Comparison of ENCODE assay signal across 9 mouse cellular contexts in the genomic region with DNA sequence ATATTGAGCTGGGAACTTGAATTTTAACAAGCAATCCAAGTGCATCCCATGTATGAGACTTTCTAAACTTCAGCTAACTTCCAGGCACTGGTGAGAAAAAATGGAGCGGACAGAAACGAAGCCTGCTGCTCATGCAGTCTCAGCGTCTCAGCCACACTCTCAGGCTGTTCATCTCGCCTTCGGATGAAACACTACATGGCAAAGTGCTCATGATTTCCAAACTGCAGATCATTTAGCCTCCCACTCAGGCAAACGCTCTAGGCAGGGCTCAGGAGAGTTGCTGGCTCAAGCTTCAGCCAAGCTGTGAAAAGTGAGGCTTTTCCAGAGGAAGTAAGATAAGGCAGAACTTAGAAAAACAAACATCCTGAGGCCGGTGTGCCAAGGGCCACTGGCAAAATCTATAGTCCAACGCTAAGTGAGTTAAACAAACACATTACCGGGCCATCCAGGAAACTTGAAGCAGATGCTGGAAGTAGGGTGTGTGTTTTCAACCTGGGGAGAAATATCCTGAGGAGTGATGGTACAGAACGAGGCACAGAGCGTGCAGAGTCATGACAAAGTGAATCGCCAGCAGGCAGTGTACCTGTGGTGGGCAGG.
DNase-seq lines count a peak whose midpoint lies in the region; ATAC-seq lines count a peak whose summit lies in the region.
"Had no signal": no experiment of that assay in that cellular context is flagged by ENCODE, and none has a peak within 500 bp of the region (broad histone marks: within the 10 kb centered on the region; RNA-seq: fewer than 3 reads in every experiment).

No protein-coding gene starts in this region.

- peak; percentile 67 for ATAC-seq in heart, embryonic 12.5 days (ENCODE audit: insufficient number of reproducible peaks, low FRiP score)
- peak; percentile 67 for ATAC-seq in lung, embryonic 15.5 days (ENCODE audit: borderline replicate concordance, extremely low read depth, low FRiP score, low TSS enrichment)
- no peak for ATAC-seq in activated CD4-positive, CD25-positive, alpha-beta regulatory T cell, adult 4 months
- no peak for ATAC-seq in midbrain, embryonic 11.5 days (ENCODE audit: low FRiP score)
- ATAC-seq: midbrain, embryonic 16.5 days had no signal

- whole genome bisulfite sequencing in heart, embryonic 12.5 days: 29% methylated on average over 12 of the region's 12 CpGs
- 12% methylated on average over 12 of the region's 12 CpGs for WGBS in lung, embryonic 15.5 days
- 73% methylated on average over 12 of the region's 12 CpGs for WGBS in midbrain, embryonic 11.5 days

- H3K9ac ChIP-seq in heart, embryonic 12.5 days: no peak overlapping the region
- H3K9ac ChIP-seq in lung, embryonic 15.5 days: no peak overlapping the region
- no peak overlapping the region for H3K9ac ChIP-seq in midbrain, embryonic 11.5 days (ENCODE audit: low read length)

- peak; percentile 20 to 35 for DNase-seq in frontal cortex, postnatal 36 days (ENCODE audit: low spot score in 2 of 2)
- no peak for DNase-seq in frontal cortex, postnatal 10 days (ENCODE audit: low spot score in 2 of 2)
- peak; percentile 45 for DNase-seq in embryo, embryonic 10 days (ENCODE audit: low spot score)
- DNase-seq in midbrain, embryonic 11.5 days (ENCODE audit: low spot score, missing footprints): no peak
- no peak for DNase-seq in T-cell, adult 2 months (ENCODE audit: low spot score)

- H3K4me2 ChIP-seq in heart, embryonic 12.5 days: no peak overlapping the region
- no peak overlapping the region for H3K4me2 ChIP-seq in lung, embryonic 15.5 days
- H3K4me2 ChIP-seq in midbrain, embryonic 11.5 days: no peak overlapping the region

- H3K36me3 ChIP-seq in heart, embryonic 12.5 days: no peaks in the 10 kb centered on the region
- no peaks in the 10 kb centered on the region for H3K36me3 ChIP-seq in lung, embryonic 15.5 days
- no peaks in the 10 kb centered on the region for H3K36me3 ChIP-seq in midbrain, embryonic 11.5 days (ENCODE audit: control insufficient read depth, insufficient read depth, low read length)

- 0 out of 2 replicates have a peak, but pooled peaks cover 13% of the 10 kb centered on the region for H3K4me1 ChIP-seq in heart, embryonic 12.5 days (replicated peaks)
- peaks cover 20% of the 10 kb centered on the region for H3K4me1 ChIP-seq in lung, embryonic 15.5 days
- H3K4me1 ChIP-seq in midbrain, embryonic 11.5 days (ENCODE audit: control insufficient read depth, insufficient read depth, low read length): no peaks in the 10 kb centered on the region

- peak overlapping the region; percentile 55; the same call in 1 of the 2 replicates for H3K27ac ChIP-seq in heart, embryonic 12.5 days (ENCODE audit: poor library complexity, severe bottlenecking)
- H3K27ac ChIP-seq in lung, embryonic 15.5 days: peak overlapping the region; percentile 75
- H3K27ac ChIP-seq in midbrain, embryonic 11.5 days (ENCODE audit: low read depth, low read length): no peak overlapping the region

- H3K27me3 ChIP-seq in heart, embryonic 12.5 days (replicated peaks): no peaks in the 10 kb centered on the region
- H3K27me3 ChIP-seq in lung, embryonic 15.5 days: no peaks in the 10 kb centered on the region
- no peaks in the 10 kb centered on the region for H3K27me3 ChIP-seq in midbrain, embryonic 11.5 days (ENCODE audit: control insufficient read depth, insufficient read depth, low read length)

- H3K9me3 ChIP-seq in heart, embryonic 12.5 days (replicated peaks): no peaks in the 10 kb centered on the region
- H3K9me3 ChIP-seq in lung, embryonic 15.5 days: no peaks in the 10 kb centered on the region
- no peaks in the 10 kb centered on the region for H3K9me3 ChIP-seq in midbrain, embryonic 11.5 days (ENCODE audit: control insufficient read depth, low read length)

- H3K4me3 ChIP-seq in heart, embryonic 12.5 days: no peak overlapping the region
- H3K4me3 ChIP-seq in lung, embryonic 15.5 days: no peak overlapping the region
- H3K4me3 ChIP-seq in midbrain, embryonic 11.5 days (ENCODE audit: low read depth, low read length): no peak overlapping the region

Comparison
In these comparisons a context has a peak if more than half of its experiments do, and no peak if none do; other contexts are left out.
1. DNase-seq: peak in frontal cortex, postnatal 36 days (2 of 2) and embryo, embryonic 10 days (single experiment); none in frontal cortex, postnatal 10 days (0 of 2), midbrain, embryonic 11.5 days (single experiment) and T-cell, adult 2 months (single experiment).
2. ATAC-seq: peak in heart, embryonic 12.5 days (single experiment) and lung, embryonic 15.5 days (single experiment); none in activated CD4-positive, CD25-positive, alpha-beta regulatory T cell, adult 4 months (single experiment) and midbrain, embryonic 11.5 days (single experiment).